Mouse (Mus musculus) heart, postnatal 36 days (tissue): ENCODE measurements around the gene Ctf1. TPM values are rescaled to one million over a fixed set of nuclear protein-coding genes. Genes with fewer than 3 reads are reported as not detected.
A peak's percentile ranks its signal among the peaks of the same experiment; 100 is the strongest.

Experiments
- DNase-seq, 2 experiments: peaks; one replicate each; pipeline ENCODE4 v3.0.0; 2021 to 2022
- intact Hi-C: fragments of 180-260 bp; cut with DNase I; formaldehyde crosslinking; loops from one replicate; pipeline ENCODE4 v1.15.1; 2025
- total RNA-seq, 2 experiments: library from RNA; stranded (reverse); gene quantifications; 2 replicates each; pipeline ENCODE4 v1.2.3; 2021

The Ctf1 gene
- 1 to 10 TPM; 7.7 to 9.4 TPM for total RNA-seq

DNA sequence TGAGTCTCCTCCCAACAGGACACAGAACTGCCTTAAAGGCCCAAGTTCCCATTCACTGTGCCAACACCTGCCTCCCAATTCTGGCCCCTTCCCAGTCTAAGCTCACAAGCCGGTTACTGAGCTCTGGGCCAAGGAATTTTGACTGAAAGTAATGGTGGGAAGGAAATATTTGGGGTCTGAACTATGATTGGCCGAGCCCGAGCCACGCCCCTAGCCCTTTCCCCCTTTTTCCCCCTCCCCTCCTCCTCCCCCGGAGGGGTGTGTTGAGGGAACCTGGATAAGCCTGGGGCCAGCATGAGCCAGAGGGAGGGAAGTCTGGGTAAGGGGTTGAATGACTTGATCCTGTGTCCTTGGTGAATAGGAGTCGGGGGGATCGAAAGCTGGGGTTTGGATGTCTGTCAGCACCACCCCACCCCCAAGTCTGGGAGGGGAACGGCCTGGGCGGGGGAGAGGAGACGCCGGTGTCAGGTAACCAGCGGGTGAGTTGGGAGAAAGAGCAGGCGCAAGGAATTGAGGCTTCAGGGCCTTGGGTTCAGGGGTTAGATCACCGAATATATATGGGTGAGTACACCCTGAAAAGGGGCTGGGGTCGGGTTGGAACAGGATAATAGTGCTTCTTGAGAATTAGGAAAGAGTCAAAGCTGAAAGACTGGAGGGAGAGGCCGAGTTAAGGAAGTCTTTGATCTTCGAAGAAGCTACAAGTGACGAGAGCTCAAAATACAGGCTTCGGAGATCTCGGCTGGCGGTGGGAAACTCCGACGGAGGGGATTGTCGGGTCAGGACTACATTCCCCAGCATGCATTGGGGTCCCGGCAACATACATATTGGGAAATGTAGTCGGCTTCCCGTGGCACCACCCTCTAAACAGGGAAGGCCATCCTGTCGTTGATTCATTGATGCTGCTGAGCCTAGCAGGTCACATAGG, at the start of gene Ctf1:
TSS of gene Ctf1 (plus strand) at position 276 of the 925 bp plus-strand sequence.
- intact Hi-C loops: loop anchor here (2.0 kb wide), 1 partner anchor 54 kb away; no protein-coding TSS in a partner anchor
- DNase-seq: peak; percentile 73 to 75

DNA sequence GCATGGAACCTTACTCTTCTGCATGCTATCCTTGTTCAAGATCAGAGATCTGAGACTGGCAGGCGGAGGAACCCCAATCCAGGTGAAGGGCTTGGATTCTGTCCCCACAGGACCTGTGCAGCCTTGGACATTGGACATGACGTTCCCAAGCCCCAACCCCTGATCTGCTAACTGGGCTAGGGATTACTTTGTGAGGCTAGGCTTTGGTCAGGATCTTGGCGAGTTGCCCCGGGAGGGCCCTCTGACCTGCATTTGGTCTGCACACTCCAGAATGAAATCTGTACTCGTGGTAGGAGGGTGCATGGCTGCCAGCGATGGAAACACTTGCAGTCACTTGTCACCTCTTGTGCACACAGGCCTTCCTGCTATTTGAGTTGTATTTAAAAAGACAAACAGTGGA, 49.6 kb upstream of the Ctf1 start:
- intact Hi-C loops: no loop called here
- DNase-seq: no peak

DNA sequence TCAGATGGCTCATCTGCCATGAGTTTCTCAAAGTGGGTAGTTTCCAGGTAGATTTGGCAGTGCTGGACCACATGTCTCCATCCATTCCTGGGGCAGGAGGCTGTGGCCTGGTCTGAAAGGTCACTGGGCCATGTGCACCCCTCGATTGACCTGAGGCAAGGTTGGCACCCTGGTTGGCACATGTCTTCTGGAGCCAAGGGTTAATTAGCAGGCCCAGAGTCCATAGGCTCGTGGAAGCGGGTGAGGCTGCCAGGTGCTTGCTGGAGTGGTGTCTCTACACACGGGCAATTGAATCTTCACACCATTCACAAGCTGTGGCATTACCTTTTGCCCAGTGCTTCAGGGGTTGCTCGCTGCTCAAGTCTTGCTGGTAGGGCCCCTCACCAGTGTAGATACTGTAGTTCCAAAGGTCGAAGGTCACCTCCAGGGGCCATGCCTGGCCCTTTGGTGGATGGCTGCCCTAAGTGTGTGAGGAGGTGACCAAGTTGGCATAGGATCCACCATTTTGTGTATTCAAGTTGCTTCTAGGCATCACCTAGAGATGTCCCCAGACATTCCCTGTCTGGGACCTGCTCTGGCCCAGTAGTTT, 46.4 kb upstream of the Ctf1 start:
- no peak for DNase-seq
- intact Hi-C loops: no loop called here

DNA sequence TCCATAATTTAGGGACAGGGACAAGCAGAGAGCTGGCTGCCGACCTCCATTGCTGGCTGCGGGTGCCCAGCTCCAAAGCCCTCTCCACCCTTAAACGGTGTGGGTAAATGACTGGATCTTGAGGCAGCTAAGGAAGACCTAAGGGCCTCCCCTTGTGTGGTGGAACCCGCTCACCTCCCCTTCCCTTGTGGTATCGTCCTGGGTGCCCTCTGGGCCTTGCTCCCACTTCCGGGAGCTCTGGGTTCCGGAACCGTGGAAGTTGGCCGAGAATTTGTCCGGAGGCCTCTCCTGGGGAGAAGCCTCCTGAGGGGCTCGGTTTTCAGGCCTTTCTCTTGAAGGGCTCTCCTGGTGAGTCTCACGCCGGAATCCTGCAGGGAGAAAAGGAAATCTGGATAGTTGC, 45.9 kb upstream of the Ctf1 start:
- intact Hi-C loops: no loop called here

DNA sequence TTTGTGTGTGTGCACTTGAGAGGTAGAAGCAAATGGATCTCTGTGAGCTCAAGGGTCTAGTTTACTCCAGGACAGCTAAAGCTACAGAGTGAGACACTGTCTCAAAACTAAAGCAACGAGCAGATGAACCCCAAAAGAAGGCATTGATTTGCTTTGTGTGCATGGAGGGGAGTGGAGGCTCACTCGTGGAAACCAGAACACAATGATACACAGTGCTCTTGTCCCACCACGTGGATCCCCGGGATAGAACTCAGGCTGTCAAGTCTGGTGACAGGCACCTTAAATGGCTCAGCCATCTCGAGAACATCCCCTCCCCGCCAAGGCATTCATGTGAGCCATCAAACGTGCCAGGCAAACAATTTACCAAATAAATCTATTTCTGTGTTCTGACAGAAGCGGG, 45.4 kb upstream of the Ctf1 start:
- intact Hi-C loops: no loop called here
- no peak for DNase-seq

More for the DNA sequence above, 45.9 kb upstream of the Ctf1 start:
- no peak for DNase-seq

DNA sequence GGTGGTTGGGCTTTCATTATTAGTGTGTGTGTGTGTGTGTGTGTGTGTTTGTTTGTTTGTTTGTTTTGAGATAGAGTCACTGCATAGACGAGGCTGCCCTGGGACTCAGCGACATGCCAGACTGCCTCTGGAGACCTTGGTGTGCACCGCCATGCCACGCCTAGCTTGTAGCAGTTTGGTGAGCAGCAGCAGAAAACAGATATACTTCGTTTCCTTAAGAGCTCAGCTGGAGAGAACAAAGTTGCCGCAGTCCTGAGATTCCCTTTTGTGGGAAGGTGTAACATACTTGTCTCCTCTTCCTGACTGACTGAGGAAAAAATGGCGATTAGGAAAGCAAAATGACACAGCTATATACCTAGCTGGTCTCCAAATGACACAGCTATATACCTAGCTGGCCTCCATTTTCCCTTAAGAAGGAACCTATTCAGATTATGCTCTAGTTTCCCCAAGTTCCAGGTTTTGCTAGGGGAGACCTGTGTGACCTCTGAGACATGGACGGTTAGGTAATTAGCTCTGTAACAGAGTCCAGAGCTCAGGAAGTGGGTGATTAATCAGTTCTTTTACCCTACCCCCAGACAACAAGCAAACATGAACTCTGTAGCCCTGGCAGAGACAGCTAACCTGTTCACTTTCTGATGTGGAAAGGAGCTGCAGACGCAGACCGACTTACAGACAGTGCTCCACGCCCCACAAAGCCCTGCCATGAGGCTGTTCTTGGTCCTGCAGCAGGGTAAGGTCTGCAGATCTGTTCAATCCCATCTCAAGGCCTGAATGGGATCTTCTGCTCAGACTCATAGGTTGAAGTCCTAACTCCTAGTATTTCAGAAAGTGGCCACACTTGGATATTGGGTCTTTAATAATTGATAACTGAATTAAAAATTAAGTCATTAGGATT, 40.4 kb upstream of the Ctf1 start:
- no peak for DNase-seq
- intact Hi-C loops: no loop called here

DNA sequence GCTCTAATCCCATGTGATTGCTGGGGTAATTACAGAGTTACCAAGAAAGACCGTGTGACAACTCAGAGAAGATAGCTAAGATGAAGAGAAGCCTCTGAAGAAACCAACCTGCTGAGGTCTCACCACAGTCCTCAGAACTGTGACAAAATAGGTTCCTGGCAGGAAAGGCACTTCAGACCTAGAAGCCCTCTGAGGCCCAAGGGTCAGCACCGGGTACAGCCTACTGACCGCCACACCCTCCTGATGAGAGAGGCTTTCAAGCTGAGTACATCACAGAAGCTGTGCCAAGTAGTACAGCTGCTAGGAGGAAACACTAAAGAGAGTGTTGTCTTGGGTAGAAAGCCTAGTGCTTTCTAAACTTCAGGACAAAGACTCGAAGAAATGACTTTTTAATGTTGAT, 39.8 kb upstream of the Ctf1 start:
- intact Hi-C loops: no loop called here
- no peak for DNase-seq

DNA sequence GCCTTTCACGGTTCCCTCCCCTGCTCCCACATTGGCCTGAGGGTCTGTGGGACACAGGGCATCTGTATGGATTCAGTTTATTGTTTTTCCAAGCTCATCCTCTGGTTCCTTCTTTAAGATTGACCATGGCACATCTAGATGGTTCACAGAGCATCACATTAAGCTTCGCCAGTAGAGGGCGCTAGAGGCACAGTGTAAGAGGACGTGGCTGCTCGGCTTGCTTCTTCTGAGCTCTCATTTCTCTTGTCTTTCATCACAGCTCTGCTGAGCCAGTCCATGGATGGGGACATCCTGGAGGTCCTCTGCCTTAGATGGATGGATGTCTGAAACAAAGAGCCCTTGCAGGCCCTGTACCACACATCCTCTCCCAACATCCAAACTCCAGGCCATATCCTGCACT, 37.6 kb upstream of the Ctf1 start:
- intact Hi-C loops: loop anchor here (1.0 to 2.0 kb wide), 4 partner anchors 16 to 86 kb away; partner anchors contain the start of genes Bcl7c and Fbxl19
- peak; percentile 85 for DNase-seq

DNA sequence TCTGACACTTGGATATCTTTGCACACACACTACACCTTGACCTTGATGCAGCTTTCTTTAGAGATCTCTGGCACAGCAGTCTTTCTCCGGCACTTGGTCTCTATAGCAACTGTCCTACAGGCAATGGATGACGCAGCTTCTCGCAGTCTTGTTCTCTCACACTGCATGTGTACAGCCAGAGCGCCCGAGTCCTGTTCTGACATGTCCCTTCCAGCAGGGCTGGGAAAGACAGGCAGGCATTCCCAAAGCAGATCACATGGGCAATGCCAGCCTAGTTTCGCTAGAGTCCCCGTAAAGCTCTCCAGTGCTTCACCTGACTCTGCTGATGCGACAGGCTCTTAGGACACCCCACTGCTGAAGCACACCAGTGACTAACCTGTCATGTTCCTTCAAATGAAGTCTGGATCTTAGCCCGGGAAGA, 37.1 kb upstream of the Ctf1 start:
- intact Hi-C loops: loop anchor here (1.0 to 2.0 kb wide), 4 partner anchors 15 to 86 kb away; partner anchors contain the start of genes Bcl7c and Fbxl19

DNA sequence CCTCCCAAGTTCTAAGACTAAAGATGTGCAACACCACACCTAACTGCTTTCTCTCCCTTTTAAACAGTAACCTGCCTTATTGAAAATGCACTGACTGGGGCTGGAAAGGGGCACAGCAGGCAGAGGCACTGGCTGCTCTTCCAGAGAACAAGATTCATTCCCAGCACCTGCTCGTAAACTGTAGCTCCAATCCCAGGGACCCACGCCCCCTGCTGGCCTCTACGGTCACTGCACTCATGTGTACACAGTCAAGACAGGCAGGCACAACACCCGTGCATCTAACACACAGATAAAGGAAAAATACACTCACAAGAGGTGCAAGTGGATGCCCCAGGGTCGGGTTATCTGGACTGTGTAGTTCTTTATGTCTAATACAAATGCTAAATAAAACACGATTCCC, 35.5 kb upstream of the Ctf1 start:
- intact Hi-C loops: no loop called here
- DNase-seq: peak; percentile 31 to 50

More for the DNA sequence above, 37.1 kb upstream of the Ctf1 start:
- no peak for DNase-seq

DNA sequence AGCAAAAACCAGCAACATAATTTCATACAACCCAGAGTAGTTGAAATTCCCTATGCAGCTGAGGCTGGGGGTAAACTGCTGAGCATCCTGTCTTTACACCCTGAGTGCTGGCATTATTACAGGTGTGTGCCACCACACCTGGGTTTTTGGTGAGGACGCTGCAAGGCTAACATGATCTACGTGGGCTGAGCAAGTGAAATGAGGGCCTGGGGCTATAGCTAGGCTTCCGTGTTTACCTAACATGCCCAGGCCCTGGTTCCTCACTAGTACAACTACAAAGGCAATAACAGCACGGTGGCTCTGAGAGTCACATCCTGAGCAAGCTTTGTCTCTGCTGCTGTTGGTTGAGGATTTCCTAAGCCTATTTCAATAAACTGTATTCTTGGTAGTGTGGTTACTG, 34.9 kb upstream of the Ctf1 start:
- intact Hi-C loops: no loop called here
- DNase-seq: no peak

DNA sequence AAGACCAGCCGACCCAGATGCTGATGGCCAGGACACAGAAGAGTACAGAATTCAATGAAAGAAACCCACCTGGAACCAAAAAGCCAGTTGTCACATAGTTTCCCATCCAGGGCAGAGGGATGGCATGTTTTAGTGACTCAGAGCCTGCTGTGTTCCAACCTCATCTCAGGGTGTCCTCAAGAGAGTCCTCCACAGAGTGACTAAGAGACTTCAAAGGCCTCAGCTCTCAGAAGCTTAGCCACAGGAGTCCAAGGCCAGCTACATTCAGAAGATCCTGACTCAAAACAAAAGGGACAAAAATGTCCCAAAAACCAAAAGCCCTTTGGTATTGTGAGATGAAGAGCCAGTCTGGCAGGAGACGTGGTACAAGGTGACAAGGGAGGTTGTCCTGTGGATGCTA, 33.7 kb upstream of the Ctf1 start:
- DNase-seq: no peak
- intact Hi-C loops: no loop called here

DNA sequence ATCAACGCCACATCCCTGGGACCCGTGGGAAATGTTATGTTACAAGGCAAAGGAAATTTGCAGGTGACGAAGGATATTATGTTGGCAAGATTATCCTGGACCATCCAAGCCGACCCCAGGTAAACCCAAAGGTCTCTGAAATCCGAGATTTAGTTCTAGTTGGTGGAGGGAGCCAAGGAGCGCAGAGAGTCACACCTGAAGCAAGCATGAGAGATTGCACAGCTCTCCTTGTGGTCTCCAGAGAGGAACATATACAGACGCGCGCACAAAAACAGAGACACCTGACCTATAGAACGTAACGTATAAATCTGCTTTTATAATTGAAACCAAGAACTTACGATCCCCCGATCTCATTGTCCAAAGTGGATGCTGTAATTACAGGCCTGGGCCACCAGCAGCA, 32.0 kb upstream of the Ctf1 start:
- intact Hi-C loops: no loop called here
- DNase-seq: no peak

DNA sequence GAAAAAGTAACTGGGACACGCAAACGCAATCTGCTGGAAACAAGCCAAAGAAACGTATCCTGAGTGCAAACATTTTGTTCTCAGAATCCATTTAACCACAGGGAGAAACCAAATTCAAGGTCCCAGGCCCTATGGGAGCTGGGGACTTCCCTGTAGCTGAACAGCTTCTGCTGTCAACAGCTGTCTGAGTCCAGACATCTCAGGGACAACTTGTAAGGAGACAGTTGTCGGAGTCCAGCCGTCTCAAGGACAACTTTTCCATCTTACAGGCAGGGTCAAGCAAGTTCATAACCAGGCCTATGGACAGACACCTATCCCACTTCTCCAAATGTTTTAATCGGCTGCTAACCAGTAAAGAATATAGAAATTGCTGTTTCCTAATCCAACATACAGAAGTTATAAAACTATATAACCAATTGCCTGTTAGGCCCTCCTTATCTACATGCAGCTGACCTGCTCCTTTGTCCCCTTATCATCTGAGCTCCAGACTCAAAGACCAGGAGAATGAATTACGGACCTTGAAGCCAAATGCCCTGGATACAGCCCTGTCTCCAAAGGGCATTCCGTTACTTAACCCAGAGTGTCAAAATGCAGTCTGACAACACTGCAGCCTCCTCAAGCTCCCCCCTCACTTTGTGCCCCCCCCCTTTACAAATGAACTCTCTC, 30.5 kb upstream of the Ctf1 start:
- DNase-seq: no peak
- intact Hi-C loops: no loop called here

DNA sequence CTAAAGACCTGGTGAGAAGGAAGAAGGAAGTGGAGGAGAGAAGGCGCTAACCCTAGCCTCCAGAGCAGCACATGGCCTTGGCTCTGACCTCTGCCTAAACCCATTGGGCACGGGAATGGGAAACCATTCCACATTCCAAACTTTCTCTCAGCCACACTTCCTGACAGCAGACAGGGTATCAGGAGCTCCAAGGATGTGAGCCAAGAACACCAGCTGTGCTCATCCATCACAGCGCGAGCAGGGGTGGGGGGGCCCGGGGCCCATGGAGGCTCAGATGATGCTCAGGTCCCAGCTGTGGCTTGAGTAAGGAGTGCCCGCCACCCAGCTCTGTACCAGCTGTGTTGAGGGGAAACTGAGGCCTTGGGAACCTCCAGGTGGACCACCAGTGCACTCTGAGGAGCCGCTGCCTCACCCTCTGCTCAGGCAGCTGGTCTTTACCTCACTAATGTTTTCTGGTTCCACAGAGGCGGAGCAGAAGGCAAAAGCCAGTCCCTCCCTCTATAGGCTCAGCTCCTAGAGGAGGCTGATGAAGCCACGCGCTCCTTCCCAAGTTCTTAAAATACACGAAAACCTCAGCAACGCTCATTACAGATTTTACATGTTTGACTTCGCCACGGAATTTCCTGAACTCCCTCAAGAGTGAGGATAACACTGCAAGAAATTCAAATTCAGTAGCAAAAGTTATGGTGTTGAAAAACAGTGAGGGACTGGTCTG, 27.1 kb upstream of the Ctf1 start:
- intact Hi-C loops: no loop called here
- DNase-seq: peak in 1 of 2 experiments; percentile 18

DNA sequence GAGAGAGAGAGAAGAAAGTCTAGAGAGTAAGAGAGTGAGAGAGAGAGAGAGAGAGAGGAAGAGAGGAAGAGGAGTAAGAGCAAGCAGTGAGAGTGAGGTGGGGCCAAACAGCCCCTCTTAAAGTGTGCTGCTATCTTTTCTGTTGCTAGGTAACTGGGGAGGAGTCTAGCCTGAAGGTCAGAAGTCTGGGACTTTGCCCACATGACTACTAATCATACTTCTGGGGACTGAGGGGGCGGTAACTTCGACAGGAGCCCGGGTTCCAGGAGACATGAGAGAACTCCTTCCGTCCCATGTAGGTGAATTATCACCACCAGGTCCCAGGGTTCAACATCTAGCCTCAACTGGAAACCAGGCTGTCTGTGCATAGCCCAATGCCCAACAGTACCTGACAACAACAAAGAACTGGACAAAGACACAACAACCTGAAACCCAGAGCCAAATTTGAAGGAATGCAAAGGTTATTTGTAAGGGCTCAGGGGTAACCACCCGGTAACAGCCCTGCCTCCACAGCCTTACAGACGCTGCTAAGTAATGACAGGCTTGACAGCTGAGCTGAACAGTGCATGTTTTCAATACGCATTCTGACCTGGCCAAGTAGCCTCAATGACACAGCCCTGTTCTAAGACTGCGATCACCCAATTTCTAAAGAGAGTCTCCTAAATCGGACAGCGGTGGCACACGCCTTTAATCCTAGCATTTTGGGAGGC, 25.6 kb upstream of the Ctf1 start:
- DNase-seq: no peak
- intact Hi-C loops: no loop called here

DNA sequence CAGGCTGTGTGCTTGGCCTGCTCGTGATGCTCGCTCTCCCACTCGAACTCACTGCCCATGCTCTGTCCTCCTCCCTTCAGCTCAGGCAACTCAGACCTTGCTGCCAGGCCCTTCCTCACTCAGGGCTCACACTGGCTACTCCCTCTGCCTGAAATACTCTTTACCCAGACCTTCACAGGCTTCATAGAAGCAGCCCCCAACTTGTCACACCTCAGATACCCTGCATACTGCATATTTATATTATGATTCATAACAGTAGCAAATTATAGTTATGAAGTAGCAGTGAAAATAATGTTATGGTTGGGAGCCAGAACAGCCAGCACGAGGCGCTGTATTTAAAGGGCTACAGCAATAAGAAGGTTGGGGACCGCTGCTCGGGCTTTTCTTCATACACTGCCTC, 23.6 kb upstream of the Ctf1 start:
- intact Hi-C loops: no loop called here
- no peak for DNase-seq

DNA sequence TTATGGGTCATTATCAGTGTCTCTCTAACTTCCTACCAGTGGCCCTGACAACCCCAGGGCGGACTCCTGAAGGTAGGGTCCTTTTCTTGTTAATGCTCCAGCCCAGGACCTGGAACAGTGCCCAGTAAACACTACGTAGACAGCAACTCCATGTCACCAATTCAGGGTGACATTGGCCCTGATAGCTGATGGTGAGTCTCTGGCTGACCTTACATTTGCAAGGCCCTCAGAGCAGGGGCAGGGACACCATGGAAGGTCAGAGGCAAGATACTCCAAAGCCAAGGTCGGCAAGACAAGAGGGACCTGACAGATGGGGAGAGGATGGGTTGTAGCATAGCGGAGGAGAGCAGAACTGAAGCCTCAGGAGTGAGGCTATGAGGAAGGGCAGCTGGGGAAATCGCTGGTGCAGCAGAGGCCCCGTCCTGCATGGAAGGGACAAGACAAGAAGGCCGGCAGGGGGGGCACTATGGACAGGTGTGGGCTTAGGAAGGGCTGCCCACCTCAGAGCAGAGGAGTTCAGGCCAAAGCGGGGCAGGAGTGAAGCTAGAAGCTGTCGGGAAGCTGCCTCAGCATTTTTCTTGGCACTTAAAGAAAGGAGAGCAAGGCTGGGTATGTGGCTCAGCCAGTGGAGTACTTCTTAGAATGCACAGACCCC, 22.8 kb upstream of the Ctf1 start:
- DNase-seq: no peak
- intact Hi-C loops: loop anchor here (2.0 kb wide), 1 partner anchor 15 kb away; no protein-coding TSS in a partner anchor
